Mouse (Mus musculus) left cerebral cortex, adult 8-10 months (tissue): Measurements from ENCODE around the gene Gm10375. TPM values are rescaled to one million over a fixed set of nuclear protein-coding genes. Genes with fewer than 3 reads are reported as not detected.
"Not testable (repeated sequence)": the region's sequence is repeated elsewhere in the genome, so short reads cannot be mapped to it uniquely, and the experiment has no call there.

ENCODE experiments used
- DNase-seq, 2 experiments: peaks; one replicate each; pipeline ENCODE4 v3.0.0; 2022; ENCODE audit warnings: low spot score in 2 of 2
- total RNA-seq, 4 experiments: library from RNA; stranded (reverse); gene quantifications; 2 replicates each; pipeline ENCODE4 v1.2.4; 2022

The Gm10375 gene
- total RNA-seq, result not detected

GRCm38 (mm10) chr14:43607913-43608312 lies at the start of gene Gm10375:
TSS of gene Gm10375 (minus strand) at chr14:43608013.
- DNase-seq, result not testable (repeated sequence)

GRCm38 (mm10) chr14:43579046-43579445 lies 28.8 kb downstream of the Gm10375 start, which contains the start of gene Gm17654:
TSS of gene Gm17654 (minus strand) at chr14:43579146.
- DNase-seq, result not testable (repeated sequence)

- not testable (repeated sequence) for DNase-seq
These were observed 29.8 kb downstream of the Gm10375 start for GRCm38 (mm10) chr14:43577969-43578368.

Other genes starting within 250 kb of the Gm10375 start
- not detected for gene Gm8138, start 191.7 kb downstream of the Gm10375 start, total RNA-seq
- under 1 TPM; 0.46 to 0.70 (median 0.58) TPM for gene Gm5799, start 64.4 kb downstream of the Gm10375 start, total RNA-seq
- not detected for gene Gm17654, start 28.9 kb downstream of the Gm10375 start, total RNA-seq
- not detected for gene Gm8165, start 69.2 kb upstream of the Gm10375 start, total RNA-seq
- 1 to 10 TPM in 2 of 4 experiments, under 1 TPM in 2; 0.39 to 2.3 (median 0.98) TPM for gene Gm7324, start 89.8 kb upstream of the Gm10375 start, total RNA-seq
- not detected for gene Gm16506, start 119.5 kb upstream of the Gm10375 start, total RNA-seq
- not detected for gene Gm6526, start 139.9 kb upstream of the Gm10375 start, total RNA-seq
- gene Gm8180, start 176.7 kb upstream of the Gm10375 start, total RNA-seq, result not detected